Mouse (Mus musculus): ENCODE measurements around the gene Smim6. TPM values are rescaled to one million over a fixed set of nuclear protein-coding genes. Genes with fewer than 3 reads are reported as not detected.

The Smim6 gene
- 1.4 and 2.2 TPM in 2 replicates for polyA plus RNA-seq (2012; rRNA removed)

GRCm38 (mm10) chr11:115911632-115912376 is at the start of gene Smim6:
Gene Smim6 (plus strand): TSS chr11:115912017.

DNA sequence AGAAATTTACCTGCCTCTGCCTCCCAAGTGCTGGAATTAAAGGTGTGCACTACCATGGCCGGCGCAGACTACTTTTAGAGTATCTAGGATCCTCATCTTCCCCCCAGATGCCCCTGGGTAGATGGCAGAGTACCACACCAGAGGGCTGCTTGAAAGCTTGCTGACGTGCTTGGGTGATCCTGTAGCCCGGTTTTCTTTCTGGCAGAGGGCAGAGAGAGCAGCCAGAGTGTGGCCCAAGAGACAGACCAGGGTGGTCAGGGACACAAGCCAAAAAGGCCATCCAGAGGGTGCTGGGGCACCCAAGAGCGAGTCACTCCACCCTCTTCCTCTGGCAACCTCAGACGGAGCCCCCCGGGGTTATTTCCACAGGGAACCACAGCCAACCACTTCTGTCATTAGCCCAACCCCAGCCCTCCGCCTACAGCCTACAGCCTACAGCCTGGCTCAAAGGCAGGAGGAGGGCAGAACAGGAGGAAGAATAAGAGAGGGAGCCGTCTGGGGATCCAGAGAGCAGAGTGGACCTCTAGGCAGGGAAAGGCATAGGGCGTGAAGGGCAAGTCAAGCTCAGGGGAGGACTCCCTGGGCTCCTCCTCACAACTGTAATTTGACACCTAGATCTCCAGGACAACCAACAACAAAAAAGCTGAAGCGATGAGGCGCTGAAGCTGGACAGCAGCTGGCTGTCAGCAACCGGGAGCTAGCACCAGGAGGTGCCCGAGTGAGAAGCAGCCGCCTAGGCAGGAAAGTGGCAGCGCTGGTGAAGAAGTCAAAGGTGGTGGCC is 12.1 kb upstream of the Smim6 start, which contains the start of gene Smim5:
Gene Smim5, plus strand, starts transcription at position 481 of the 781 bp plus-strand sequence.

DNA sequence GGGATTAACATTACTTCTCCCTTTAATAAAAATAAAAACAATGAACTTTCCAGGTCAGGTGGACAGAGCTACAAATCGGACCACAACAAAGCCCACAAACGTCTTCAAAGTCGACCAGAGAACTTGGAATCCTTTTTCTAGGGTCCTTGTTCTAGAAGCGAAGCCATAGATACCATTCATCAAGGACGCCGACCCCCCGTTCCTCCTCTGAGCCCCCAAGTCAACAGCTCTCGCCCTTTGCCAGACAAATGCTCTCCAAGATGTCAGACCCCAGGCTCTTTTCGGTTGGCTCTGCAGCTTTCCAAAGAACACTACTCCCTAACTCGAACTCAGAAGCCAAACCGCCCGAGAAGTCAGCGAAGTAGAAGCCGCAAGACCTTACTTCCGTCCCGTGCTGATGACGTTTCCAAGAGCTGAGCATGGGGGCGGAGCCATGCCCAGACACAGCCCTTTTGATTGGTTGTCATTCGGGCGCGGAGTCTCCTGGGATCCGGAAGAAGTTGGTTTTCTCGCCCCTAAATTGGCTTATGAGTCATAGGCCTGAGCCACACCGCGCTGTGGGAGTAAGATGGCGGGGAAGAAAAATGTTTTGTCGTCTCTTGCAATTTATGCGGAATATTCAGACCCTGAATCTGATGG is 21.4 kb downstream of the Smim6 start, which contains the start of the genes Sap30bp and Recql5:
Gene Sap30bp, plus strand, starts transcription at position 175 of the 639 bp plus-strand sequence.
Gene Recql5, minus strand, starts transcription at position 370 of the 639 bp plus-strand sequence.

Other genes starting within 250 kb of the Smim6 start
- gene Grb2, start 203.4 kb upstream of the Smim6 start, polyA plus RNA-seq (2012; rRNA removed), result 21.8 and 24.1 TPM in 2 replicates
- 9.0 and 10.3 TPM in 2 replicates for gene Tmem94, start 146.6 kb upstream of the Smim6 start, polyA plus RNA-seq (2012; rRNA removed)
- 6.1 and 7.1 TPM in 2 replicates for gene Caskin2, start 98.4 kb upstream of the Smim6 start, polyA plus RNA-seq (2012; rRNA removed)
- gene Tsen54, start 97.3 kb upstream of the Smim6 start, polyA plus RNA-seq (2012; rRNA removed), result 11.0 and 12.6 TPM in 2 replicates
- gene Llgl2, start 88.0 kb upstream of the Smim6 start, polyA plus RNA-seq (2012; rRNA removed), result 9.6 and 10.2 TPM in 2 replicates
- gene Myo15b, start 53.6 kb upstream of the Smim6 start, polyA plus RNA-seq (2012; rRNA removed), result 0.27 and 0.48 TPM in 2 replicates
- gene Smim5, start 12.1 kb upstream of the Smim6 start, polyA plus RNA-seq (2012; rRNA removed), result 21.1 and 25.1 TPM in 2 replicates
- gene Sap30bp, start 21.3 kb downstream of the Smim6 start, polyA plus RNA-seq (2012; rRNA removed), result 25.8 and 29.5 TPM in 2 replicates
- gene Recql5, start 21.5 kb downstream of the Smim6 start, polyA plus RNA-seq (2012; rRNA removed), result 6.3 and 7.7 TPM in 2 replicates
- gene Itgb4, start 62.7 kb downstream of the Smim6 start, polyA plus RNA-seq (2012; rRNA removed), result 0.09 and 0.11 TPM in 2 replicates
- gene Galk1, start 100.7 kb downstream of the Smim6 start, polyA plus RNA-seq (2012; rRNA removed), result 50.4 and 60.3 TPM in 2 replicates
- 250 and 282 TPM in 2 replicates for gene H3f3b, start 115.9 kb downstream of the Smim6 start, polyA plus RNA-seq (2012; rRNA removed)
- gene Unk, start 118.3 kb downstream of the Smim6 start, polyA plus RNA-seq (2012; rRNA removed), result 11.1 and 11.6 TPM in 2 replicates
- 17.2 and 18.8 TPM in 2 replicates for gene Unc13d, start 165.9 kb downstream of the Smim6 start, polyA plus RNA-seq (2012; rRNA removed)
- 40.4 and 47.0 TPM in 2 replicates for gene Wbp2, start 175.0 kb downstream of the Smim6 start, polyA plus RNA-seq (2012; rRNA removed)
- 1.9 TPM in 2 replicates for gene Trim47, start 215.2 kb downstream of the Smim6 start, polyA plus RNA-seq (2012; rRNA removed)
- 1.2 and 1.4 TPM in 2 replicates for gene Trim65, start 219.1 kb downstream of the Smim6 start, polyA plus RNA-seq (2012; rRNA removed)
- gene Mrpl38, start 226.9 kb downstream of the Smim6 start, polyA plus RNA-seq (2012; rRNA removed), result 14.7 and 19.3 TPM in 2 replicates